Mouse (Mus musculus) embryo, embryonic 10.5 days (tissue): ENCODE results near the gene Abcd1.
"Not testable (repeated sequence)": the region's sequence is repeated elsewhere in the genome, so short reads cannot be mapped to it uniquely, and the experiment has no call there.

Source experiments
- DNase-seq: peaks from one replicate; pipeline ENCODE4 v3.0.0-alpha.2; 2015; ENCODE audit warnings: low spot score

The Abcd1 gene

DNA sequence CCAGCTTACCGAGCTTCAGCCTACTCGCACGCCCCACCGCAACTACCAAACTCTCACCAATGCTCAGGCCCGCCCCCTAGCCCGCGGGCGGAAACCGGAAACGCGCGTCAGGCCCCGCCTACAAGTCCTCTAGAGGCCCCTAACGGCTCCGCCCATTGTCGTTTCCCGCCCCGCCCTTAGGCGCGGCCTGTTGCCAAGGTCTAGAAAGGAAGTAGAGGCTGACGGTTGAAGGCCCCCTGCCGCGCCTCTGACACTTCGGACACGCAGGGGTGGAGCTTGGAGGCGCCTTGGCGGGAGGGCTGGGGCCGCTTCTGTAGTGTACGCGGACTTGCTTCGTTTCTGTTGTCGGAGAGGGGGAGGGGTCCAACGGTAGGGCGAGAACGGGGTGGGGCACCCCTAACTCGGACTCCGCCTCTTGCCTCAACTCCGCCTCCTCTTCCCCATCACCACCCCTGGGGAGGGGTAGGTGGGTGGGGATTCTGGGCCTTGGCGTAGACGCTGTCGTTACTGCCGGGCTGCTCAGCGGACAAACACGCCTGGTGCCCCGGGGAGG lies at the start of gene Abcd1, which contains the start of gene Bcap31:
TSS of gene Abcd1 (plus strand) at position 489 of the 553 bp plus-strand sequence.
TSS of gene Bcap31 (minus strand) at position 67 of the 553 bp plus-strand sequence.
- DNase-seq: peak; percentile 96

DNA sequence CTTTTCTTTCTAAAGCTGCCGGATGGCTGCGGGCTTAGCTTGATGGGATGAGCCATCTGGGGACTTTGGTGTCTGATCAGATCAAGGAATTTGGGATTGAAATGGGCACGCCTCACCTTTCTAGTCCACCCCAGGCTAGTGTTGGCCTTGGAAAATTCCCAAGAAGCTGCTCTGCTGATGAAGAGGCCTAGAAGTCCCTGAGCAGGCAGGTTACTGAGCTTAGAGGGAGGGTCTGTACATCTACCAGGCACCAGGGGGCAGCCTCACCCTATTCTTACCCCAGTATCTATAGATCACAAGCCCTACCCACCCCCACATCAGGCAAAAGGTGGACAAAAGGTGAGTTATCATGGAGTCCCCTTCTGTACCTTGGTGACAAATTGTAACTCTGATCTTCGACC lies 44.4 kb upstream of the Abcd1 start:
- DNase-seq: peak; percentile 71

DNA sequence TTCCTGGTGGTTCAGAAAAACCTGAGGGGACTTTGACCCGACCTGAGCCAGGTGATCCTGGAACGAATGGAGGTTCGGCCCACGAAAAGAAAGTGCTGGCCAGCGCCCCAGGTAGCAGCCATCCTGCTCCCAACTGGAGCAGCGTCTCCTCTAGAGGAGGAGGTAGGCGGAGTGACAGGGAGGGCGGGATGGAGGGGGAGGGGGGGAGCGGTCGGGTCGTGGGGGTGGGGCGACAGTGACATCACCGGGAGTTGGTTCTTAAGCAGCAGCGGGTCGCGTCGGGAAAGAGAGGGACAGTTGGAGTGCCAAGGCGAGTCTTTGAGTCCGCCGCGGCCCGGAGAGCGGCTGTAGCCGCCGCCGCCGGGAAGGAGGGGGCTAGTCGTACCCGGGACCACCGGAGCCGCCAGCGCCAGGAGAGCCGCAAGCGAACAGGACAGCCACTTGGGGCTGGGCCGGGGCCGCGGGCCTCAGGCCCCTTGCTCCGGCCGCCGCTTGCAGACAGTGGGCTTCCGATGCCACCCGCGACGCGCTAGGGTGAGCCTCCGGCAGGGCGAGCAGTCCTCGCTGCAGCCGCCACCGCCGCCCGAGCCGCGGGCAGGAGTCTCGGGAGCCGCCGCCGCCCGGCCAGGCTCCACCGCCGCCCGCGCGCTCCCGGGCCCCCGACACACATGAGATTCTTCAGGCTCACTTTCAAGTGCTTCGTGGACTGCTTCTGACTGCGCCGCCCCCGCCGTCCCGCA lies 43.3 kb upstream of the Abcd1 start, which contains the start of gene Slc6a8:
TSS of gene Slc6a8 (plus strand) at position 272 of the 740 bp plus-strand sequence.
- DNase-seq: peak; percentile 77

DNA sequence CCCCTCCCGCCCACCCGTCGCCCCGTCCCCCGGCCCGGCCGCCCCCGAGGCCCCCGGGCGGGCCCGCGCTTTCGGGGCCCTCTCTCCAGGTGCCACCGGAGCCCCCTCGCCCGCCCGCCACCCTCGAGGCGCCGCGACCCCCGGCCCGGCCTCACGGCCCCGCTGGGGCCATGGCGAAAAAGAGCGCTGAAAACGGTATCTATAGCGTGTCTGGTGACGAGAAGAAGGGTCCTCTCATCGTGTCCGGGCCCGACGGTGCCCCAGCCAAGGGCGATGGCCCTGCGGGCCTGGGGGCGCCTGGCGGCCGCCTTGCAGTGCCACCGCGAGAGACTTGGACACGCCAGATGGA lies 42.8 kb upstream of the Abcd1 start:
- DNase-seq: peak; percentile 10

DNA sequence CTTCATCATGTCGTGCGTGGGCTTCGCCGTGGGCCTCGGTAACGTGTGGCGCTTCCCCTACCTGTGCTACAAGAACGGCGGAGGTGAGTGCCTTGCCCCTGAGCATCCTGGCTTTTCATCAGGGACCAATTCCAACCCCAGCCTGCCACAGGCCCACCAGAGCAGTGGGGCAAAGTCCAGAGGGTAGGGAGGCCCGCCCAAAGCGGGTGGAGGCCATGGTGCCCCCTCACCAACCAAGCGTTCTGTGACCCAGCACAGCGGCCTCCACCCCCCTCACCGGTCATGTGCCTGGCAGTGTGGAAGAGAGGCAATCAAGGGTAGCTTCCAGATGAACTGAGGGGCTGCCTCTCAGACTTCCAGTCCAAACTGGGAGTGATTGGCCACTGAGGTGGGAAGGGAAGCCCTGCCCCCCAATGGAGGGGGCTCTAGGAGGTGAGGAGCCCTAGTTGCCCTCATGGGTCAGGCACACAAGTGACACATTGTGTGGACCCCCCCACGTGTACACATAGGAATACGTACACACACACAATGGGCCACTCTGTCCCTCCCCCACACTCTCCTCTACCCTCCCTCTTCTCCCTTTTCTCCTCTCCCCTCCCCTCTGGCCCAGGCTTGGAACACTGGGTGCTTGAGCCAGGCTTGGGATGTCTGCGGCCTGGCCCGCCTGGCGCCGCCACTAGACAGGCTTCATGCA lies 42.3 kb upstream of the Abcd1 start:
- peak; percentile 37 for DNase-seq

DNA sequence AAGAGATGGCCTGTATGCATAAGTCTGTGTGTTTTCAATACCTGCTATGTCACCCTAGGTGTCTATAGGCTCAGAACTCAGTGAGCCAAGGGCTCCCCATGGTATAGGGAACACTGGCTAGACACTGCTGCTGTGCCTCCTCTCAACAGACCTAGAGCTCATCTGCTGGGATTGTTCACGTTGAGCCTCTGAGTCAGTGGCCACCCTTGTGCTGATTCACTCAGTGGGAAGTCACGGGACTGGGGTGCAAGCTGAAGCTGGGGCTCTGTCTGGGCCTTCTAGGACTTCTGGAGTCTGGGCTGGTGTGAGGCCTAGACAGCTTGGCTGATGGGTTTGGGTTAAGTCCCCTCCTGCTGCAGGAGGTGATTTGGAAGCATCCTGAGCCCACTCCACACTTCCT lies 41.2 kb upstream of the Abcd1 start:
- no peak for DNase-seq

DNA sequence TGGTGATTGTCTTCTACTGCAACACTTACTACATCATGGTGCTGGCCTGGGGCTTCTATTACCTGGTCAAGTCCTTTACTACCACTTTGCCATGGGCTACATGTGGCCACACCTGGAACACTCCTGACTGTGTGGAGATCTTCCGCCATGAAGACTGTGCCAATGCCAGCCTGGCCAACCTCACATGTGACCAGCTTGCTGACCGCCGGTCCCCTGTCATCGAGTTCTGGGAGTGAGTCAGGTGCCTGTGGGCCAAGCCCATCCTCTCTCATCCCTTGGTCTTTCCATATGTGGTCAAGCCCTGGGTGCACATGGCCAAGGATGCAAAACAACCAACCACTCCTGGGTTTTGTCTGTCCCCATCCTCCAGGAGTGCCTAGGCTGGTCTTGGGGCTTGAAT lies 39.7 kb upstream of the Abcd1 start:
- DNase-seq: no peak

DNA sequence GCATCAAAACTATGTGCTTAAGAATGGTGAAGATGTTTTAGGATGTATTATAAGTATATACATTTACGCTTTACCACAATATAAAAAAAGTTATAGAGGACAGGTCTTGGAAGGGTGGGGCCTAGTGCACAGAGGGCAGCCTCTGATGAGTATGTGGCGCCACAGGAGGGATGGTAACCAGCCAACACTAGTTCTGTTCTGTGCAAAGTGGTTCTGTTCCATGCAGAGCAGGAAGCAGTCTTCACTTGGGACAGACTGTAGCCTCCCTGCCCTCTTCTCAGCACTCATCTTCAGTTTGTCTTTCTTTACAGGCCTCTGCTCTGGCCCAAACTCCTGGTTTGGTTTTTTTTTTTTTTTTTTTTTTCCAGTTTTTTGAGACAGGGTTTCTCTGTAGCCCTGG lies 32.2 kb upstream of the Abcd1 start:
- no peak for DNase-seq

DNA sequence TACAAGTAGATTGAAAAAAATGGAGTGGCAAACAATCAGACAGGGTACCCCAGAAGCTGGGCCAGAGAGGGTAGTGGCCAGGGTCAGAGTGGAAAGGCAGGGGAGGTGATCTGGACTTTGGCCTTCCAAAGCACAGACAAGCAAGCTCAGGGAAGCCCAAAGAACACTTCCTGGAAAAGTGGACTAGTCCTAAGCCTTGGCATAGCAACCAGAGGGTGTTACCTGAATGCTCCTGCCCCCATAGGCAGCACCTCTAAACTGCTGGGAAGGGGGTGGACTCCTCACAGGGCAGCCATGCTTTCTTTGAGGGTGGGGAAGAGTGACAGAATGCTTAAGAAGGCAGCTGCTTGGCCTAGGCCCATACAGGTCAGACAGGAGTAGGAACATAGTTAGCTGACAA lies 31.4 kb upstream of the Abcd1 start:
- no peak for DNase-seq

DNA sequence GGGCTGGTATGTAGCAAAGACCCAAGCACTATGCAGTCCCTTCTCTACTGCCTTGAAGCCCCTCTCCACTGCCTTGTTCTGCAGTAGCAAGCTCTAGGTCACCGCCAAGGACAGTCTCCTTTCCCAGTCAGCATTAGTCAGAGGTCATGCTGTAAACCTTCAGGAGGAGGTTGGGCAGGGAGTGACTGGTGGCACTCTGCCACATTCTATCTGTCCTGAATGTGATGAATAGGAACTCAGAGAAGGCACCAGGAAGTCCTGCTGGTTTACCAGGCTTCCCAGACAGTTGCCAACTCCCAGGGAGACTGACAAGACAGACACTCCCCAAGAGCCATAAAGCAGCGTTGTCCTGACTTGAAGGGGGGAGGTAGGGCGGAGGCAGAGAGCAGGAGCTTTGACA lies 30.8 kb upstream of the Abcd1 start:
- no peak for DNase-seq

DNA sequence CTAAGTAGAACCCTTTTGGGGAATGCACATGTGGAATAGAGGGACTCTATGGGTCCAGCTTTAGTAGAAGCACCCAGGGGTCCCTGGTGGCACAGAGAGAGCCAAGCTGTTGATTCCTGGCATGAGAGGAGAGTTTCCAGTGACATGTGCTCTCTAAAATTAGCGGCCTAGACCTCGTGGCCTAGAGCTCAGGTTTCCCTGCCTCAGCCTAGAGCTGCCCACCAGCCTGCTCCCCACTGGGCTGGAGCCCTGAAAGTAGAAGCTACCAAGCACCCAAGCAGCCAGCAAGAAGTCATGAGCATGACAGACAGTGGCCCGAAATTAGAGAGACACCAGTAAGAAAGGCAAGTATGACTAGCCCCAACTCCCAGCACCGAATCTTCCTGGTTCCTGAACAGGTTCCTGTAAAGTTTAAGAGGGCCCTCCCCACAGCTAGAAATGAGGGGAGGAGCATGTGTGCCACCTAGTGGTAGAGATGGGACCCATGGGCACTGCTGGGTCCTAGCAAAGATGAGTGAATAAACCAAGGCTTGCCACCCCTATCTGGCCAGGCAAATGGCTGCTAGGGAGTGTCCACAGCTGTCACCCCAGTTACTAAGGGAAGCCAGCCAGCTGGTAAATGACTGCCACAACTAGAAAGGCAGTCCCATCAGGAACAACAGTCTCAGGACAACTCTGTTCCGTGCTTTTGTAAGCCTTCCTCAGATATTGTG lies 25.3 kb upstream of the Abcd1 start:
- peak; percentile 40 for DNase-seq

DNA sequence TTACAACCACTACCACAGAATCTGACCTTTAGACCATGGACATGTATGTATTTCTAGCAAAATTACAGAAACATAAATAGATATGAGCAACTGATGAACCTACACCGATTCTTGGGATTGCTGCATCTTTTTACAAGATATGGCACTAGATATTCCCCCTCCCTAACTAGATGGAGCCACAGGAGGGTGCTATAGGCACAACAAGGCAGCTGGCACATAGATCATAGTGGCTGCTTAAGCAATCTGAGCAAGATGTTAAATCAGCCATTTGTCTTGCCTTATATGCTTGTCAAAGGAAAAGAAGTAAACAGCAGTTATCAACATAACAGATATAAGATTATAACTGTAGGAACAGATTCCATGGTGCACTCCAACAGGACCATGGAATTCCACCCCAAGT lies 15.9 kb upstream of the Abcd1 start:
- DNase-seq: no peak

DNA sequence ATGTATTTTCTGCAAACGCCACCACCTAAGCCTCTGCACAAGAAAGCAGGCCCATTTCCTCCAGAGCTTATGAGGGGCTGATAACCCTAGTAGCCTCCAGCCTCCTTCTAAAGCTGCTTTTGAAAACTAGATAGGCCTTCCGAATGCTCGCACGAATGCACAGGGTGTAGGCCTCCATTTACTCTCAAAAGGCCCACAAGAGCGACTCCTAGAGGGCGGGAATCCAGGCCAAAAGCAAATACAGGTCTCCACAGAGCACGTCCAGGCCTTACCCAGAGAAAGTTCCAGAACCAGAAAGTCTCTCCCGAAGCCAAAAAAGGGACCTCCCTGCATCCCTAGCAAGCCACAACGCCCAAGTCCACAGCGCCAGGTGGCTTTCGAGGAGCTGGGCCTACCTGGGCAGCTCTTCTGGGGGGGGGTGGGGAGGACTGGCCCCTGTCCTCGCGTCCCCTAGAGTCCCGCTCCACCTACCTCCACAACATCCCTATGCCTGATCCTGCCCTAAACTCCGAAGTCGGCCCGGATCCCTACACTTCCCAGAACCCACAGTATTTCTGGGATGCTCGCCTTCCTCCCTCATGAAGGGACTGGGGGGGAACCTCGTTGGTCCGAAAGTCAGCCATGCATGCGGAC lies 805 bp upstream of the Abcd1 start:
- peak; percentile 24 for DNase-seq

DNA sequence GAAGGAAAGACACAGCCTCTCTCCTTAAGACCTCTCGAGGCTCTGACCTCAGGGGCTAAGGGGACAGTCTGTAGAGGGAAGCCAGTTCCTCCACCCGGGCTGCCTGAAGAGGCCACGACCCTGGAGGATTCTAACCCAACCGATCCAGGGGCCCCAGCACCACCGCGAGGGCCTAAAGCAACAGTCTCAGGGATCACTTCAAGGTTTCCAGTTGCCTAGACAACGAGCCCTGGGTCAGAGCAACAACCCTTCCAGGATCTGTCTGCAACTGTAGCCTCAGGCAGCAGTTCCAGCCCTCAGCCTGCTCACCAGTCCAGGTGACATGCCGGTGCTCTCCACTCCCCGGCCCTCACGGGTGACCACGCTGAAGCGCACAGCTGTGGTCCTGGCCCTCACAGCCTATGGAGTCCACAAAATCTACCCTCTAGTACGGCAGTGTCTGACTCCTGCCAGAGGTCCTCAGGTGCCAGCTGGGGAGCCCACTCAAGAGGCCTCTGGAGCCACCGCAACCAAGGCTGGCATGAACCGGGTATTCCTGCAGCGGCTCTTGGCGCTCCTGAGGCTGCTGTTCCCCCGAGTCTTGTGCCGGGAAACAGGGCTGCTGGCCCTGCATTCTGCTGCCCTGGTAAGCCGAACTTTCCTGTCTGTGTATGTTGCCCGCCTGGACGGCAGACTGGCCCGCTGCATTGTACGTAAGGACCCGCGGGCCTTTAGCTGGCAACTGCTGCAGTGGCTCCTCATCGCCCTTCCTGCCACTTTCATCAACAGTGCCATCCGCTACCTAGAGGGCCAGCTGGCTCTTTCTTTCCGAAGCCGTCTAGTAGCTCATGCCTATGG lies 530 bp downstream of the Abcd1 start:
- peak; percentile 0 for DNase-seq

DNA sequence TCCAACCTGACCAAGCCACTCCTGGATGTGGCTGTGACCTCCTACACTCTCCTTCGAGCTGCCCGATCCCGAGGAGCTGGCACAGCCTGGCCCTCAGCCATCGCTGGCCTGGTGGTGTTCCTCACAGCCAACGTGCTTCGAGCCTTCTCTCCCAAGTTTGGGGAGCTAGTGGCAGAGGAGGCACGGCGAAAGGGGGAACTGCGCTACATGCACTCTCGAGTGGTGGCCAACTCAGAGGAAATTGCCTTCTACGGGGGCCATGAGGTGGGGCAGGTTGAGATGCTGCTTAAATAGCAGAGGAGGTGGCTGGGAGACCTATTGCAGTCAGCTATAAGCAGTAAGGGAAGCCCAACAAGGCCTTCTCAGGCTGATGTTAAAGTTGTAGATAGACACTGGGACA lies 1.3 kb downstream of the Abcd1 start:
- DNase-seq: no peak

DNA sequence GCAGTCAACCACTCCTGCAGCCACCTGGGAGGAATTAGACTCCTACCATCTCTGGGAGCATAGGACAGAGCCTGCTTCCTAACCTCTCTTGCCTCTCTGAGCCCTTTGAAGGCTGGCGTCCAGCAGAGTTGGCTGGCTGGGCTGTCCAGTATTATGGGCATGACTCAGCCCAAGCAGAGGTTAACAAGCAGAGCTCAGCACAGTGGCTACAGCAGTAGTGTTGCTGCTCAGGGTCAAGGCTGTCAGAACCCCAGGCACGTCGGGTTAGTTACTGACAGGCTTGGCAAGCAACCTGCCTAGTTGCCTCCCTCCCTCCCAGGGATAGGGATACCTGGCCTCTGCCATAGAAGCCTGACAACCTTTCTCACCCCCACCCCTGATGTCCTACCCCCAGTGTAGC lies 1.9 kb downstream of the Abcd1 start:
- DNase-seq: no peak

DNA sequence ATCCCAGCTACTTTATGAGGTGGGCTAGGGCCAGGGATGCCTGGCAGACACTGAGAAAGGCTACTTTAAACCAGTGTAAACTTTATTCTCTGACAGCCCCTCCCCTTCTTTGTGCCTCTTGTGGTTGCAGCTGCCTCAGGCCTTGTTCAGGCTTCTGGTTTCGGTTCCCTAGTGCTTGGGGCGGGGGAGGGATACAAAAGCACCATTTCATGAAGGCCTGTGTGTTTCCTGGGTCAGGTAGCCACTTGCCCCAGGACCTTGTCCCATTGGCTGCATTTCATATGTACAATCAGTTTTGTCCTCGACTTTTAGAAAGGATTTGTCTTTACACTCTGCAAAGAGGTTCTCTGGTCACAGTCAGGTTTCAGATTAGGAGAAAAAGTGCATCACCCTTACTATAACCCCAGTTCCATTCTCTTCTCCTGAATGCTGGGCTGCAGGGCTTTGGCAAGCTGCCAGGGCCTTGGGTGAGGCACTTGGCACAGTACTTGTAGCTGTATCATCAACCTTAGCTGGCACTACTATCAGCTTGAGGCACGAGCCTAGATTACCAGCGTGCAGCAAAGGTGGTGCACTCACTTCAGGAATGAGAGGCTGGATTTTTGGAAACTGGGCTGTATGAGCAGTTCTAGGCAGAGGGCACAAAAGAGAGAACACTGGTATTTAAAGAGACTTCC lies 2.4 kb downstream of the Abcd1 start:
- peak; percentile 0 for DNase-seq

DNA sequence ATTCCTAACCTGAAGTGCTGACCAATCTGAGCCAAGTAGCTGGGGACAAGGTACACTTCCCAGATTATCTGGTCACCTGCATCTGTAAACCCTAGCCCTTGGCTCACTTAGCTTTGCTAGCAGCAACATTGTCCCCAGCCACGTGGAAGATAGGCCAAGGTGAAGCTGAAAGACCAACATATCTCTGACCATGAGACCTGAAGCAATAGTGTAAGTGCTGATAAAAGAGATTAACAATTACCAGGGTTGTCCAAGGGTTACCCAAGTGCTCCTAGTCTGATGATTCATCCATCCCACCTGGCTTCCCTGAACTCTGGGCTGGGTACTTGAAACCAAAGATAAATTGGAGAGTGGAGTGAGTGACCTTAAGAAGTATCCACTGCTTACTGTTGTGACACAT lies 14.5 kb downstream of the Abcd1 start:
- DNase-seq: no peak

DNA sequence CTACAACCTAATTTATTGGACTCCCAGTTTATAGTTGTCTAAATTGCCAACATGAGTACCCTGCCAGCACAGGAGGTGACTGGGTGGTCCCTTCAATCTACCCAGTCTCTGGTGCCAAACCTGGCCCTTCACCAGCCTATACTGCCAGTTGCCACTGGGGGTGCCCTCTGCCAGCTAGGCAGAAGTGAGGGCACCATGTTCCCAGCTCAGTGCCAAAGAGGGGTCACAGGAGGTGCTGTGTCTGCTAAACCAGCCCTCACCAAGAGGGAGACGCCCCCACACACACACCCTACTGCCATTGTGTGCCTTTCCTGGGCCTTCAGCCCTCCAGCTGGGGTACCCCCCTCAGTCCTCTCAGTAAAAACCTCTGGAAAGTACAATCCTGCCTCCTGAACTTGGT lies 21.8 kb downstream of the Abcd1 start:
- no peak for DNase-seq

DNA sequence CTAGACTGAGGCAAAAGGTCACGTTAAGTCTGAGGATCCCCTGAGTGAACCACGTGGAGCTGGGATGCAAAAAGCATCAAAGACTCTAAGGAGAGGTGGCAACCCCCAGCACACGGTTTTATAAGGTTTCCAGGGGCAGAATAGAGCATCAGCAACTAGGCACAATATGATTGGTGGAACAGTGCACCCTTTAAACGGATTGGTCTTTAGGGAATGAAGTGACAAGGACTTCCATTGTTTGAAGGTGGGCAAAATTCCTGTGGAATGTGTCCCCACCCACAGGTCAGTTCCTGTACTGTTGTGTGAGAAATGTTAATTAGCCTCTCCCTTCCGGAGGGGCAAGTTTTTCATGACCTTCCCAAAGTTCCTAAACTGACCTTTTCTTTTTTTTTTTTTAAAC lies 22.8 kb downstream of the Abcd1 start:
- no peak for DNase-seq

DNA sequence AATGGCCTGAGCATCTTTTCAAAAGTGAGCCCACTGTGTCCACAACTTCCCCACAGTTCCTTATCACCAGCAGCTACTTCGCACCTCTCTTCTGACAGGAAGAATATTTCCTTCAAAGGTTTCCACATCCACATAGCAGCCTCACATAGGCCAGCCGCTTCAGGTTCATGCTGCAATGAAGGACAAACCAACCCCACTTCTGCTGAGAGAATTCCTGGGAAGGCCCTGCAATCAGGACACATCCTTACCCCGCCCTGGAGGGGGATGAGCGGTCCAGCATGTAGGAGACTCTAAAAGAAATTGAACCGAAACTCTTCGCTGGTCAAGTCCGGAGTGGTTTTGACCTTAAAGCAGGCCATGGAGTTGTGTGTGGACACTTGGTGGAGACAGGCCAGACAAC lies 23.4 kb downstream of the Abcd1 start:
- not testable (repeated sequence) for DNase-seq
